Mouse (Mus musculus) CH12.LX (cell line): ENCODE results near the gene Wdfy4.

Experiments used
- CTCF ChIP-seq, 2 experiments: IDR thresholded peaks in 1 of 2; conservative IDR thresholded peaks in 1 of 2; 2 replicates each; pipeline ENCODE4 v1.5.1; 2011 to 2012; ENCODE audit warnings: low read depth in 2 of 2, low read length in 2 of 2, improper control_type of control experiment in 1 of 2, inconsistent platforms in 1 of 2, mild to moderate bottlenecking in 1 of 2, moderate library complexity in 1 of 2
- MAX ChIP-seq: IDR thresholded peaks from 2 replicates; pipeline ENCODE4 v1.6.1; 2011; ENCODE audit warnings: low read length, improper control_type of control experiment
- POLR2A ChIP-seq: IDR thresholded peaks from 2 replicates; pipeline ENCODE4 v1.6.1; 2011; ENCODE audit warnings: low read depth, mild to moderate bottlenecking, improper control_type of control experiment, low read length

- TF ChIP-seq CTCF (conservative IDR thresholded peaks at IDR 0.05 in 1 of 2, IDR thresholded peaks at IDR 0.05 in 1 of 2; ENCODE audit: low read depth in 2 of 2, low read length in 2 of 2) (no peak), MAX (no peak), POLR2A (no peak)
These were observed 17.6 kb upstream of the Wdfy4 start for GRCm38 (mm10) chr14:33202885-33203284.
